Mouse (Mus musculus): ENCODE measurements around the gene Ntrk2.

GRCm38 (mm10) chr13:59147976-59148375, 341.6 kb downstream of the Ntrk2 start:
- TF ChIP-seq CTCF (IDR thresholded peaks at IDR 0.05; ENCODE audit: low read depth, low read length) = no peak
- no peak for TF ChIP-seq GATA2 (IDR thresholded peaks at IDR 0.05; ENCODE audit: borderline replicate concordance, low read depth, low read length)
- no peak for TF ChIP-seq TAL1 (conservative IDR thresholded peaks at IDR 0.05; ENCODE audit: low read depth, low read length)
- TF ChIP-seq POLR2AphosphoS5 (IDR thresholded peaks at IDR 0.05; ENCODE audit: insufficient replicate concordance, low read depth, low read length) = no peak
